Mouse (Mus musculus) cerebellum, postnatal 14 days (tissue): Measurements from ENCODE around the gene Brd3os.

Experiments
- DNase-seq, 2 experiments: peaks; one replicate each; pipeline ENCODE4 v3.0.0; 2021; ENCODE audit warnings: mixed read lengths in 2 of 2

The Brd3os gene

GRCm38 (mm10) chr2:27469292-27469990, 27.3 kb downstream of the Brd3os start:
- DNase-seq, result no peak

- no peak for DNase-seq
These were observed 27.8 kb downstream of the Brd3os start for GRCm38 (mm10) chr2:27469991-27470355.

GRCm38 (mm10) chr2:27470535-27470934, 28.4 kb downstream of the Brd3os start:
- no peak for DNase-seq

GRCm38 (mm10) chr2:27471170-27471584, 29.1 kb downstream of the Brd3os start:
- DNase-seq, result no peak

GRCm38 (mm10) chr2:27473061-27473765, 31.1 kb downstream of the Brd3os start:
- no peak for DNase-seq

GRCm38 (mm10) chr2:27473911-27474310, 31.8 kb downstream of the Brd3os start:
- DNase-seq, result no peak

GRCm38 (mm10) chr2:27474621-27475484, 32.7 kb downstream of the Brd3os start:
- DNase-seq, result peak; percentile 67 to 70

GRCm38 (mm10) chr2:27475495-27476302, 33.6 kb downstream of the Brd3os start:
- DNase-seq, result peak; percentile 93 to 96

- DNase-seq, result peak; percentile 80 to 88
These were observed 34.4 kb downstream of the Brd3os start for GRCm38 (mm10) chr2:27476303-27477192.

GRCm38 (mm10) chr2:27479821-27480220, 37.7 kb downstream of the Brd3os start:
- no peak for DNase-seq

GRCm38 (mm10) chr2:27480367-27480766, 38.2 kb downstream of the Brd3os start:
- DNase-seq, result no peak

- DNase-seq, result no peak
These were observed 40.2 kb downstream of the Brd3os start for GRCm38 (mm10) chr2:27482265-27482861.

GRCm38 (mm10) chr2:27486725-27487124, 44.6 kb downstream of the Brd3os start:
- DNase-seq, result no peak

GRCm38 (mm10) chr2:27487336-27488049, 45.4 kb downstream of the Brd3os start:
- no peak for DNase-seq

GRCm38 (mm10) chr2:27488362-27488761, 46.2 kb downstream of the Brd3os start:
- no peak for DNase-seq

- DNase-seq, result no peak
These were observed 48.8 kb downstream of the Brd3os start for GRCm38 (mm10) chr2:27490939-27491338.
